Mouse (Mus musculus): ENCODE data around the gene Hid1. TPM values are rescaled to one million over a fixed set of nuclear protein-coding genes. Genes with fewer than 3 reads are reported as not detected.
A peak's percentile ranks its signal among the peaks of the same experiment; 100 is the strongest.

The Hid1 gene
- 102 and 103 TPM in 2 replicates for polyA plus RNA-seq (2012; rRNA removed)

GRCm38 (mm10) chr11:115367395-115367944 is at the start of gene Hid1:
Hid1 (minus strand) TSS chr11:115367756.
- no peak for TF ChIP-seq CTCF (IDR thresholded peaks at IDR 0.05; ENCODE audit: extremely low read depth, insufficient read depth, low read length)
- TF ChIP-seq POLR2A (IDR thresholded peaks at IDR 0.05; ENCODE audit: extremely low read depth, insufficient read depth, low read length), result peak; percentile 81
- Histone ChIP-seq H3K4me1 (ENCODE audit: control insufficient read depth, insufficient read depth, low read length) (no peaks in the 10 kb centered on the region), H3K27ac (ENCODE audit: insufficient read depth, low read length) (peak within 1 kb of the TSS; percentile 76; the same call in 1 of the 2 replicates), H3K4me3 (ENCODE audit: insufficient read depth, low read length) (peak within 1 kb of the TSS; percentile 89)

- TF ChIP-seq POLR2A (IDR thresholded peaks at IDR 0.05; ENCODE audit: extremely low read depth, insufficient read depth, low read length) (no peak), CTCF (IDR thresholded peaks at IDR 0.05; ENCODE audit: extremely low read depth, insufficient read depth, low read length) (no peak)
- no peak overlapping the region for H3K27ac ChIP-seq (ENCODE audit: insufficient read depth, low read length)
- H3K4me1 ChIP-seq (ENCODE audit: control insufficient read depth, insufficient read depth, low read length), result peaks cover 2% of the 10 kb centered on the region; the same call in 1 of the 2 replicates
- H3K4me3 ChIP-seq (ENCODE audit: insufficient read depth, low read length), result no peak overlapping the region
Measured at GRCm38 (mm10) chr11:115409556-115409955, 42.0 kb upstream of the Hid1 start.

GRCm38 (mm10) chr11:115408266-115408920 is 40.8 kb upstream of the Hid1 start:
- TF ChIP-seq POLR2A (IDR thresholded peaks at IDR 0.05; ENCODE audit: extremely low read depth, insufficient read depth, low read length) (no peak), CTCF (IDR thresholded peaks at IDR 0.05; ENCODE audit: extremely low read depth, insufficient read depth, low read length) (0 out of 2 replicates have a peak, but pooled peaks have one; percentile 13)
- no peak overlapping the region for H3K4me3 ChIP-seq (ENCODE audit: insufficient read depth, low read length)
- H3K4me1 ChIP-seq (ENCODE audit: control insufficient read depth, insufficient read depth, low read length), result peaks cover 2% of the 10 kb centered on the region; the same call in 1 of the 2 replicates
- H3K27ac ChIP-seq (ENCODE audit: insufficient read depth, low read length), result no peak overlapping the region

GRCm38 (mm10) chr11:115406858-115407401 is 39.4 kb upstream of the Hid1 start:
- peaks cover 2% of the 10 kb centered on the region; the same call in 1 of the 2 replicates for H3K4me1 ChIP-seq (ENCODE audit: control insufficient read depth, insufficient read depth, low read length)
- H3K4me3 ChIP-seq (ENCODE audit: insufficient read depth, low read length), result no peak overlapping the region
- H3K27ac ChIP-seq (ENCODE audit: insufficient read depth, low read length), result no peak overlapping the region
- TF ChIP-seq CTCF (IDR thresholded peaks at IDR 0.05; ENCODE audit: extremely low read depth, insufficient read depth, low read length), result no peak
- TF ChIP-seq POLR2A (IDR thresholded peaks at IDR 0.05; ENCODE audit: extremely low read depth, insufficient read depth, low read length), result no peak

GRCm38 (mm10) chr11:115405723-115406122 is 38.2 kb upstream of the Hid1 start:
- no peak for TF ChIP-seq POLR2A (IDR thresholded peaks at IDR 0.05; ENCODE audit: extremely low read depth, insufficient read depth, low read length)
- no peak for TF ChIP-seq CTCF (IDR thresholded peaks at IDR 0.05; ENCODE audit: extremely low read depth, insufficient read depth, low read length)
- no peak overlapping the region for H3K27ac ChIP-seq (ENCODE audit: insufficient read depth, low read length)
- peaks cover 2% of the 10 kb centered on the region; the same call in 1 of the 2 replicates for H3K4me1 ChIP-seq (ENCODE audit: control insufficient read depth, insufficient read depth, low read length)
- H3K4me3 ChIP-seq (ENCODE audit: insufficient read depth, low read length), result no peak overlapping the region

GRCm38 (mm10) chr11:115403338-115404124 is 36.0 kb upstream of the Hid1 start, which contains the start of gene Mrpl58:
Mrpl58 (plus strand) TSS chr11:115403752.
- peaks cover 2% of the 10 kb centered on the region; the same call in 1 of the 2 replicates for H3K4me1 ChIP-seq (ENCODE audit: control insufficient read depth, insufficient read depth, low read length)
- TF ChIP-seq CTCF (IDR thresholded peaks at IDR 0.05; ENCODE audit: extremely low read depth, insufficient read depth, low read length) (no peak), POLR2A (IDR thresholded peaks at IDR 0.05; ENCODE audit: extremely low read depth, insufficient read depth, low read length) (peak; percentile 49; the same call in 1 of the 2 replicates)
- H3K27ac ChIP-seq (ENCODE audit: insufficient read depth, low read length), result peak within 1 kb of the TSS; percentile 95
- peak within 1 kb of the TSS; percentile 66 for H3K4me3 ChIP-seq (ENCODE audit: insufficient read depth, low read length)

- H3K4me3 ChIP-seq (ENCODE audit: insufficient read depth, low read length), result peak overlapping the region; percentile 23
- peaks cover 2% of the 10 kb centered on the region; the same call in 1 of the 2 replicates for H3K4me1 ChIP-seq (ENCODE audit: control insufficient read depth, insufficient read depth, low read length)
- TF ChIP-seq POLR2A (IDR thresholded peaks at IDR 0.05; ENCODE audit: extremely low read depth, insufficient read depth, low read length) (no peak), CTCF (IDR thresholded peaks at IDR 0.05; ENCODE audit: extremely low read depth, insufficient read depth, low read length) (no peak)
- peak overlapping the region; percentile 68 for H3K27ac ChIP-seq (ENCODE audit: insufficient read depth, low read length)
Measured at GRCm38 (mm10) chr11:115400630-115401391, 33.3 kb upstream of the Hid1 start.

GRCm38 (mm10) chr11:115400126-115400525 is 32.6 kb upstream of the Hid1 start:
- Histone ChIP-seq H3K4me3 (ENCODE audit: insufficient read depth, low read length) (peak overlapping the region; percentile 23), H3K27ac (ENCODE audit: insufficient read depth, low read length) (peak overlapping the region; percentile 47; the same call in 1 of the 2 replicates), H3K4me1 (ENCODE audit: control insufficient read depth, insufficient read depth, low read length) (peaks cover under 1% of the 10 kb centered on the region; the same call in 1 of the 2 replicates)
- no peak for TF ChIP-seq POLR2A (IDR thresholded peaks at IDR 0.05; ENCODE audit: extremely low read depth, insufficient read depth, low read length)
- no peak for TF ChIP-seq CTCF (IDR thresholded peaks at IDR 0.05; ENCODE audit: extremely low read depth, insufficient read depth, low read length)

All from cortical plate, adult 2 months (tissue).